Mouse (Mus musculus): ENCODE results near the gene Megf6.

The Megf6 gene

DNA sequence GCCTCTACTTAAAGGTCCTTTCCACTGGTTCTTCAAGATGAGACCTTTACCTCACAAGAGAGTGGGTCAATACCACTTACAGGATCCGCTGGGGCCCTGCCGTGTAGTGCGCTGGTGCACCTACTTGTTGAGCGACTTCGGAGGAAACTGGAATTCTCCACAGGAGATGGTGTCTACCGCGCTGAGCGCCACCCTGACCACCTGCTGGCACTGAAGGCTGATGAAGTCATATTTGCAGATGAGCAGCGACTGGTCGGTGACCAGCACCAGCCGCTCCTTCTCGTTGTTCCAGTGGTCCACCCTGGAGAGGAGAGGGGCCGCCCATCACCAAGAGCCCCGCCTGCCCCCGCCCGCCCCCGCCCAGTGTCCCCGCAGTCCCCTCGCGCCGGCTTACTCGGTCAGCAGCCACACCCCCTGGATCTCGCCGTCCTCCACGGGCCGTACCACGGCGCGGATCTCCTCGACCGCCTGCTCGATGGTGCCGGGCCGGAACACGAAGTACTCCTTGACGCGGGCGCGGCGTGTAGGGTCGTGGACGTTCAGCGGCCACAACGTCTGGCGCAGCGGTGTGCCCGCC, 10.5 kb upstream of the Megf6 start:
- peak; percentile 28 for DNase-seq (ENCODE audit: low read depth)

DNA sequence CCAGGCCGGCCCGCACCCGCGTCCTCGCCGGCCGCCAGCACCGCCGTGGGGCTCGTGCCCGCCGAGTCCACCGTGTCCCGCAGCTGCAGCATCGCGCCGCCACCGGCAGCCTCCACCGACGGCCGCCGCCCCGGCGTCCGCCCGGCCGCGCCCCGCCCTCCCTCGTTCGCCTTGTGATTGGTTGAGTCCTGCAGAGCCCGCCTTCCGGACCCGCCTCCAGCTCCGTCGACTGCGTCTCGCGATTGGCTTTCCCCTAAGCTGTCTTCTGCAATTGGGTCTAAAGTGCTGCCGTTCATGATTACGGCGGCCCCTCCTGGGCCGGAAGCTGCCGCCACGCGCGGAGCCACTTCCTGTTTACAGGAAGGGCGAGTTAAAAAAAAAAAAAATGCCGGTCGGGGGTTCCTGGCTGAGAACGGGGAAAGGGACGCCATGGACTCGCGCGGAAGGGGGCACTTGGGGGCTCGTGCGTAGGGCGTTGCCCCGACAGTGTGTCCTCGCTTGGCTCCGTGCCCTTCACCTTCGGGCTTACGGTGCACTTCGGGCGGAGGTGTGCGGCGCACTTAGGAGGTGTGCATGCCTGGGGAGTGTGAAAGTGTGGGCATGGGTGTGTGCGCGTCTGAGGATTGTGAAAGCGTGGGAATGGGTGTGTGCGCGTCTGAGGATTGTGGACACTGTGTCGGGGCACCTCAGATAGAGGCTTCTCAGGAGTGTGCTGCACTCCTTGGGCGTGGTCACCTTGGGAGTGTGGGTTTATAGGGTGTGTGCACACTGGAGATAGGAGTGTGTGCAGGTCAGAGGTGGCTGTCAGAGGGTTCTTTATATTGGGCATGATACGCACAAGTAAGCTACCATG, 9.8 kb upstream of the Megf6 start, which contains the start of gene Tprgl:
Tprgl (minus strand) TSS at position 129 of the 853 bp plus-strand sequence.
- DNase-seq (ENCODE audit: low read depth): peak; percentile 88

DNA sequence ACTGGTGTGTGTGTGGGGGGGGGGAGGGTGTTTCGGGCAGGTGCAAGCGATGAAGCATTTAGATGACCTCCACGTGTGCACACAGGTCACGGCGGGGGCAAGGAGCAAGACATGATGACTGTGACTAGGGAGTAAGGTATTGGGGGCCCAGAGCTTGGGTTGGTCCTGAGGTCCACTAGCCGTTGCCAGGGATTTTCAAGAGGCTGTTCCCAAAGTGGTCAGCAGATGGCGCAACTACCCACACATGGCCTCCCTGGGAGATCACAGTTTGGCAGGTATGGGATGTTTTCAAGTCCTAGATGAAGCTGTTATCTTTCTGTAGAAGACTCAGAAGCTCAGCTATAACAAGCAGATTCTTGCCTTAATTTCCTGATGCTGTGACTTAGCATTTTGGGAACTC, 7.2 kb upstream of the Megf6 start:
- DNase-seq (ENCODE audit: low read depth): peak; percentile 63

DNA sequence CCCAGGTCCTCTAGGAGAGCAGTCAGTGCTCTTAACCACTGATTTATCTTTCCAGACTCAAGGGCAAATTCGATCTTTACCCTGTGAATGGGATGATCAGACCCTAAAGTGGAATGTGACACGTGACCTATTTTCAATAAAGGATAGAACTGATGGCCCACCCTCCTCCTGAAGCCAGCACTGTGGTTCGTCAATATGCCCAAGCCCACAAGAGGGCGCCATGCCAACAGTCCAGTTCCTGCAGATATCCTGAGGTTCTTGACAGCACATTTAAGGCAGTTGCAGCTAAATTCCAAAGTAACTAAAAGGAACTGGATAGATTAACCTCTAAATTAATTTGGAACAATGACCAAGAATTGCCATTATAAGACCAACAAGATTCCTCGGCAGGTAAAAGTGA, 3.5 kb upstream of the Megf6 start:
- DNase-seq (ENCODE audit: low read depth): peak; percentile 30

DNA sequence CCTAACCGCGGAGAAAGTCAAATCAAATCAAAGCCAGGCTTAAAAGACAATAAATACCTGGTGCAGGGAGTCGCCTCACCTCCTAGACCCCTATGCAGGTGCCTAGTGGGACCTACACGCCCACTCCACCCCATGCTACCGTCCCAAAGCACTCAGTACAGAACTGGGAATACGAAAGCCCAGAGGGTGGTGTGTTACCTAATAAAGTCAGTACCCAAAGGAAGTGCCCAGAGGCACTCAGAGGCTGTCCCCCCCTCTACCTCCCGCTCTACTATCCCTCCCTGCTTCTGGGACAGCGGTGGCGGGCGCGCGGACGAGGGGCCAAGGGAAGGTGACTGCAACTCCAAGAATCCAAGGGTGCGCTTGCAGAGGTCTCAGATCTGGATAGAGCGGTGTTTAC, 509 bp upstream of the Megf6 start:
- no peak for DNase-seq (ENCODE audit: low read depth)

DNA sequence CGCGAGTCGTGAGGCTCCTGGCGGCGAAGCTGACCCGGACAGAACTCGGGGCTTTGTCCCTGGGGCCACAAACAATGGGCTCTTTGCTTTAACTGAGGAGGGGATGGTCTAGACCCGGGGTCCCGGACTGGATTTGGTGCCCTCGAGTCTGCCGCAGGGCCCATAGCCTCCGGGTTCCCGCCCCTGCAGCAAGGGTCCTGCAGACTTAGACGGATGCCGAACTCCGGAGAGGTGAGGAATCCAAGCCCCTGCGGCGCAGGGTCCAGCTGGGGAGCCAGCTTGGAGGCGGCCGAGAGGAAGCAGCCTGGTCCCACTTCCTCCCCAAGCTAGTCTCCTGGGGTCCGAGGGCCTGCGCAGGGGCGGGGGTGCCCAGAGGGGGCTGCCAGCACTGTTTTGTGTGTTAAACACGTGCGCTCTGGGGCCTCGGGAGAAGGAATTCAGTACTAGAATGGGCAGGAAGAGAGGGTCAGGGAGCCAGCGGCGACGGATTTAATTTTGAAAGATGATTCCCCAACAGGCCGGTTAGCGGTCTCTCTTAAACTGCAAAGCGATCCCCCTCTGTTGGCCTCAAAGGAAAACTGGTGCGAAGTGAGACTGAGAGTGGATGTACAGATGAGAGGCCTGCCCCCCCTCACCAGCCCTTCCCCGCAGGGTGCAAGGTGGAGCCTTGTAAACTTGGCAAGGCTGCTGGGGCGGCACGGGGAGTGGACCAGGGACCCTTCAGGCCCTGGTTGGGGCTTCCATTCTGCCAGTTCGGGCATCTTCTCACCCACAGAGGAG, 811 bp downstream of the Megf6 start:
- DNase-seq (ENCODE audit: low read depth): no peak

DNA sequence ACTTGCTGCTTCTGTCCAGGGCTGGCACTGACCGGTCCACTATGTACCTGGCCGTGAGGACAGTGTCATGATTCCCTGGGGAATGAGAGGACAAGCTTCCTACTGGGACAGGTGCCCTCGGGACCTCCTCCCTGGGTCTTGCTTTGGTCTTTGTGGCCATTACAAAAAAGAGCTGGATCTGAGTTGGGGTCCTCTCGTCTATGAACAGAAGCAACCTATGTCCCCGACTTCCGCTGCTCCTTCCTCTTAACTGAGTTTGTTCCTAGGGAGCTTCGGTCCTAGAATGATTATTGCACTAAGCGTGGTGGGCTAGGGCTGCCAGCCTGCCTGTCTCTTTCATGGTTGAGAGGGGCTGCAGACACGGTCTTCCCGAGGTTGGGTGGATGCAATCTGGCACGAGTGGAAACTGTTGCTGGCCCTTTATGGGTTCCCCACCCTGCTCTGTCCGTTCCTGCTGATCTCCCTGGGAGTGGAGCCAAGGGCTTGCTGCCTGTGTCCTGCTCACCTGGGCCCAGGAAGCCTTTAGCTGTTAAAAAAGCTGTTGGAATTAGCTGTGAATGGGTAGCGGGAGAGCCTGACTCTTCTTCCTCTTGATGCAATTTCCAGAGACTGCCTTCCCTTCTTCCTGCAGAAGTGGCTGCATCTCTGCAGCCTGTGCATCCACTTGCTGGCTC, 1.5 kb downstream of the Megf6 start:
- no peak for DNase-seq (ENCODE audit: low read depth)

DNA sequence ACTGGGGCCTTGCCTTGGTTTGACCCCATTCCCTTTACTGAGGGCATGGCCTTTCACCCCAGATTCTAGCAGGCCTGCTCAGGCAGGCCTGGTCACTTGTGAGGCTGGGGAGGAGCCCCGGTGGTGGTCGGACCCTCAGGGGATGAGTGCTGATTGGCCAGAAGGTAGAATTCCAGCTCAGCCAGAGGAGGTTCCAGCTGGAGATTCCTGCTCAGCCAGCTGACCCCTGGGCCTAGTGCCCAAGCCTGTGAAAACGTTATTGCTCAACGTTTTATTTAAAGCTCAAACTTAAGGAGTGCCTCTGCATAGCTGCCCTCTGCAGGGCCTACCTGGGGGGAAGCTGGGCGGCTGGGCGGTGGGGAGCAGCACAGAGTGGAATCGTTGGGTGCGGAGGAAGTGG, 6.7 kb downstream of the Megf6 start:
- no peak for DNase-seq (ENCODE audit: low read depth)

DNA sequence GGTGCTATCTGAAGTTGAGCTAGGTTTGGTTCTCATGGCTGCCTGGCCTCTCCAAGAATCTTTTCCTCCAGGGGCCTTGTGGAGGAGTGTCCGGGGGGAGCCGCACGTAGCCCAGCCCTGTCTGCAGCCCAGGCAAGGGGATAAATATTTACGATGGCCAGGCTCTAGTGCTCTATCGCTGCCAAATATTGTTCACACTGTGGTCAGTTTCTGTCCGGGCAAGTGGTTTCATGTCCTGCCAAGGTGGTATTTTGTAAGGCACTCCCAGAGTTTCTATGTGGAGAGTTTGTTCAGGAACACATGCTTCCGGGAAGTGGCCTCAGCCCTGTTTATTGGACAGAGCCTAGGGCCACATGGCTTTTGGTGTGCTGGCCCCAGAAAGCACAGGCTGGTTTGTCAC, 10.5 kb downstream of the Megf6 start:
- no peak for DNase-seq (ENCODE audit: low read depth)

DNA sequence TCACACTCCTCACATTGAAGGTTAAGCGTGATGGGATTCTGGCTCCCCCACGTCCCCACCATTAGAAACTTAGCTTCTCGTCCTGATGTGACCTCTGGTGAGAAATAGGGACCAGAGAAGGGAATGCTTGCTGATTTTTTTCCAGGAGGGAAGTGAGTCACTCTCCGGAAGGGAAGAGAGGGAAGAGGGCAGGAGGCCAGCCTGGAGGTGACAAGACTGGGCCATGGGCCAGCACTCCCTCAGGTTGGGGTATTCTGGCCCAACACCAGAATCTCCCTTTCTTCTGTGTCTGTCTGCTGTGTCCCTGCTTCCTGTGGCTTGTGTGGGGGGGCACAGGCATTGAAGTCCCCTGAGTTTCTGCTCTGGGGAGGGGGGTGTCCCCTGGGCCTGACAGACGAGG, 13.0 kb downstream of the Megf6 start:
- no peak for DNase-seq (ENCODE audit: low read depth)

DNA sequence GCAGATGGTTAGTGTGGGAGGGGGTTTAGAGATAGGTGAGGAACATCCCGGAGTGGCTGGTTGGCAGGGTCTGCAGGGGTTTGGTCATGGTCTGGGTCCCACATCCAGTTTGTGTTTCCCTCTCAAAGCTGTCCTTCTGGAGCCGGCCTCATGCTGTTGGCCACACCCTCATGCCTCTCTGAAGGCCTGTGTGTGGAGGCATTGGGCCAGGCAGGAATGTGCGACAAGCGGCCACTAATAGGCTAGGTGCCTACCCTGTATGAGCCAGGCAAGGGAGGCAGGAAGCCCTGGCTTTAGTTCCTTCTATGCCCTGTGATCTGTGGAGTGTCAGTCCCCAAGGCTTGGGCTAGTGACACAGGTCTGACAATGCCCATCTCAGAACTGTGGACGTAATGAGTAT, 14.5 kb downstream of the Megf6 start:
- no peak for DNase-seq (ENCODE audit: low read depth)

DNA sequence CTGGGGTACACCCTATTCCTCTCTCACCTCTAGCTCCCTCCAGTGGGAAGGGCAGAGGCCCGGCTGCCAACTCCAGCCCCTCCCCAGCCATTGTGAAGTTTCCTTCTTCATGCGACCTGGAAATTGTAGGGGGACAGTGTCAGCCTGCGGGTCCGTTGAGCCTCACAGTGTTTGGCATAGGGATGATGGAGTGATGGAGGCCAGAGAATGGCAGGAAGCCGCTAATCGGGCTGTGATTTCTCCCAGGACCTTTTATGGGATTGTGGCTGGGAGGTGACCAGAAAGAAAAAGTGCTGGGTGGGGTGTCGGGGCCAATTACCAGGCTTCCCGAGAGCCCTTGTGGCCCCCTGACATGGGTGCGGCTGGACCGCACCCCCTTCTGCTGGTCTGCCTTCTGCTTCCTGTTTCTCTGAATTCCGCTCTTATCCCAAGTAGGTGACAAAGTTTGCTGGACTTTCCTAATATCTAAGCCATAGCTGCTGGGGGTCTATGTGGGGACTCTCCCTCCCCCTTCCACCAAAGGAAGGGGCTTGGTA, 15.5 kb downstream of the Megf6 start:
- DNase-seq (ENCODE audit: low read depth): no peak

DNA sequence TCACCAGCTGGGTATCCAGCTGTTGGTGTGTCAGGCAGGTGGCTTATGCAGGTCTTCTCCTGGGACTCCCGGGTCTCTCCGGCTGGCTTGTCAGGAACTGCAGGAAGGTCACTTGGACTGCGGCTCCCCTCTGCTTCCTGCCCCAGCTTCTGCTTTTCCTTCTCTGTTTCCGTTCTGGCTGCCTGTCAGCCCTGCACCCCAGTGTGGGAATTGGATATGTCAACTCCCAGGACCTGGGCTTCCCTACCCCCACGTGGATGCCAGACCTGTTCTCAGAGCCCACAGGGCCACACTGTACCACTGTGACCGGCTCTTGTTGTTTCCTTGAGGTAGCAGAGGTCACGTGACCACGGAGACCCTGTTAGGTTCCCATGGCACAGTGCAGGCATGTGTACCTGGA, 18.4 kb downstream of the Megf6 start:
- DNase-seq (ENCODE audit: low read depth): no peak

DNA sequence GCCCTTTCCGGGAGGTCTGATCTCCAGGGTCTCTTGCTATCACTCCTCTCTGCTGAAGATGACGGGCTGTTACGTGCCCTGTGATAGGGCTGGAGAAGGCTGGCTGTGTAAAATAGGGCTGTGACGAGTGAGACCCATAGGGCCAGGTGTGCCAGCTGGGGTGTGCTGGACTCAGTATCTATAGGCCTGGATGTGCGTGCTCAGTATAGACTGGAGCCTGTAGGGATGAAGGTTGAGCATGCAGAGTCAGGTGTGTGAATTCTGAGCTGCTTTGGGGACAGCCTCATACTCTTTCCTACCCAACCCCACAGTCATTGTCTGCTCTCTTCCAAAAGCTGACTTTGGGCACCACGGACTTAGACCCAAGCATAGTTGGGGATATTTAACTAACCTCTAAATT, 27.4 kb downstream of the Megf6 start:
- no peak for DNase-seq (ENCODE audit: low read depth)

DNA sequence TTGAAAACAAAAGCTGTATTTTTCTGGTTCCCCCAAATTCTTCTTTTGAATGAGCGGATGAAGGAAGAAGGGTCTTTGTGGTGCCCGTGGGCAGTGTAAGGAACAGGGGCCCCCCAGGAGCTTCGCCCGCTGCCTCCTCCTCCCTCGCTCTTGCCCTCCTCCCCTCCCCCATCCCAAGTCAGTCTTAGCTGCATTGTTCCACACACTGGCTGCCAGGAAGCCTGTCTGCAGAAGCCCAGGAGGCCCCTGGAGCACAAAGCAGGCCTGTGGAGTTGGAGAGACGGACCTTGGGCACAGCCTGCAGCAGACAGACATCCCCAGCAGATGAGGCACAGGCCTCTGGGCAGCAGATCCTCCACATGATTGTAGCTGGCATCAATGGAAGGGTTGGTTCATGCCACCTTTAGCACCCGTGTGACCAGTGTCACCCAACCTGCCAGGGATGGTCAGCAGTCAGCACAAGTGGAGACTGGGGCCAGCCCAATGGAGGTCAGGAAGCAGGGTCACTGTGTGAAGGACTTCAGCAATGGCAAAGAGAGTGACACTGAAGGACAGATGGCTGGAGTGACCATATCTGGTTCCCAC, 27.9 kb downstream of the Megf6 start:
- DNase-seq (ENCODE audit: low read depth): no peak

DNA sequence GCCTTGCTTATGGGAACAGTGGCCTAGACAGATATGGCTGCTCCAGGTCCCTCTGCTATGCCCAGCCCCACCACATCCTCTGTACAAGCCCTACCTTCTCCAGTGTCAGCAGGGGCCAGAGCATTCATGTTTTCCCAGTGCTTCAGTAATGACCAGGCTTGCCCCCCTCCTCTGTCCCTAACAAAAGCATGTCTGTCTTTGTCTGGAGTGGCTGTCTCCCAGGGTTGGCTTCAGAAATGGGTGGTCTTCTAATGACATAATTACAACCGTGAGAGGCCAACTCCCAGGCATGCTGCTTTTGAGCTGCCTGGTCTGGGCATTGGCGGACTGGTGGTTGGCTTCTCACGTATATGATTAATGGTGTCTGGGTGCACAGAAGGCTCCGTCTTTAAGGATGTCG, 31.0 kb downstream of the Megf6 start:
- no peak for DNase-seq (ENCODE audit: low read depth)

DNA sequence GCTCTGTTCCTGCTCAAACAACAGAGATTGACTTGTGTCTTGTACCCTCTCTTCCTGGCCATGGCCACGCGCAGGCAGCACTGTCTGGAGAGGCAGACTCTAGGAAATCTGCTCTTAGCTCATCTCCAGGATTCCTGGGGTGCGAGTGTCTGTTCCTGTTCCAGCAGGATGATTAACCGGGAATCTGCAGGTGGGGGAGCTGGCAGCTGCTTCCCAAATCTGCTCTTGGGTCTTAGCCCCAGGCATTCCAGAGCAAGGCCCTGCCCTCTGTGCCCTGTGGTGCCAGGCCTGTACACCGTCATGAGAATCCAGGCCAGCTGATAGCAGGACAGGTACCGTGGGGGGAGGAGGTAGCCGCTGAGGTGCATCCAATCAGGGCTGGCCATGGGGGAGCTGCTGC, 34.0 kb downstream of the Megf6 start:
- no peak for DNase-seq (ENCODE audit: low read depth)

DNA sequence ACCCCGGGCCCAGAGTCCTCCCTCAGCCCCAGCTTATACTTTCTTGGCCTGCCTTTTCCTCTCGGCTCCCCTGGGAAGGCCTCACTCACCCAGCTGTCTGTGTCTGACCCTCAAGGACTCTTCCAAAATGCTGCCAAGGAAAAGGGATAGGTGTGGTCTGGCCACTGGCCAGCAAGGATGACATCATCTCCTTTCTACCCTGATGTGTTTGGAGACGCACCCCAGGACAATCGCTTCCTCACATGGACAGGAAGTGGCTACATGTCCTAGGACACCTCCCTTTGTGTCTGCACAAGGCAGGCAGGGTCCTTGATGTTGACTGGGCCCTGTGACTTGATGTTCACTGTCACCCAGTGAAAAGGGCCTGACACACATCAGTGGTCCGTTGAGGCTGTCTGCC, 34.9 kb downstream of the Megf6 start:
- DNase-seq (ENCODE audit: low read depth): no peak

DNA sequence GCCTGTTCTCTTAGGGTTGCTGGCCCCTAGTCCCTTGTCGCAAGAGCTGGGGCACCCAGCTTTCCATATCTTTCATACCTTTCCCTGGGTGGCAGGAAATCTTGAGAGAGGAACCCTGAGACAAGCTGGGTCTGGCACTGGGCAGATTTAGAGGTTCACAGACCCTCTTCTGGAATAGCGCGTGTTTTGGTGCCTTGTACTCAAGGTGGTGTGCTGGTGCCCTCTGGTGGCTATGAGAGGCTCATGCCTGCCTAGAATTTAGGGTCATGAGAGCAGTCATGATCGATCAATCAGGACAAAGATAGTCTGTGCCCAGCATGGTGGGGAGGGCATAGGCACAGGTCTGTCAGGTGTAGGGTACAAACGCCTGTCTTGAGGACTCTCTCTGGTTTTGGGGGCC, 36.7 kb downstream of the Megf6 start:
- peak; percentile 35 for DNase-seq (ENCODE audit: low read depth)

DNA sequence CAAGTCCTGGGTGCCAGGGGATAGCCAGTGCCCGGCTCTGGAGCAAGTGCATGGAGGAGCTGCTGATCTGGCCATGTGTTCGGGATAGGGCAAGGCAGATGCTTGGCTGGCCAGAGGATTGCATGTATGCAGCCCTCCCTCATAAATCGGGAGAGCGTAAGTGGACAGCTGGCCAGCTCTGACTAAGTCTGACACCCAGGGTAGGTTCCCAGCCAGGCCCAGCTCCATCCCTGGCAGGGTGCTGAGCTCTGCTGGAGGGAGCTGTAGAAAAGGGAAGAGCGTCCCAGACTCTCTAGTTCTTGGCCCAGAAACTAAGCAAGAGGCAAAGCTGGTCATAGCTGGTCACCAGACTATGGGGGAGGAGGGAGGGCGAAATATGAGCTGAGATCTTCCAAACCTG, 38.5 kb downstream of the Megf6 start:
- no peak for DNase-seq (ENCODE audit: low read depth)

DNA sequence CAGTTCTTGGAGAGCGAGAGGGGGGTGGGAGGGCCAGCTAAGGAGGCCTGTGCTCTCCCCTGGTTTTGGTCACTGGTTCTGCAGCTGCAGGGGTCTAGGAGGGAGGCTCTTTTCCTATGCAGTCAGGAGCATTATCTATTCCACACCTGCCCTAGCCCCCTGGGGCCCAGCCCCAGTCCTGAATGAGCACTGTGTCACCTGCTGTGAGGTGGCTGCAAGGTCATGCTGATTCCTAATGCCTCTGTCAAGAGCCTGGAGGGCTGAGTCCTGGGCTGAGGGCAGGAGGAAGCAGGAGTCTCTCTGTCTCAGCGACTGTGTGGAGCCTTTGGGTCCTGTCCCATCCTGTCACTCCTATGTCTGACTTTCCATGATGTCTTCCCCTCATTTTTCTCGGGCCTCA, 39.3 kb downstream of the Megf6 start:
- no peak for DNase-seq (ENCODE audit: low read depth)

DNA sequence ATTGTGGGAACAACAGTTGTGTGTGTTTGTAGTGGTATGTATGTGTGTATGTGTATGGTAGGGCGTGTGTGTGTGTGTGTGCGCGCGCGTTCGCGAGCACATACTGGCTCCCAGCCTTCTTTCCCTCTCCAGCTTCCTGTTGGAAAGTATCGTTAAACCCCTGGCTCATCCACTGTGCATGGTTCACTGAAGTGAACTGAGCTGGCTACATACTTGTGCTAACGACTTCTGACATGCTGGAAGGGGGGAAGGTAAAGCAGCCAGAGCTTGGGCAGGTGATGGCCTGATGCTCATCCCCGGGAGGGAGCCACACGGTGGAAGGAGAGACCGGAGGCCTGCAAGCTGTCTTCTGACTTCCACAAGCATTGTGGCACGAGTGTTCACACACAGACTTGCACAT, 40.9 kb downstream of the Megf6 start:
- DNase-seq (ENCODE audit: low read depth): no peak

All from c-Kit-positive CD71-positive TER-119-negative erythroid progenitor cells, embryonic 14.5 days (primary cell).